Mouse (Mus musculus): ENCODE data around the gene Nap1l4.

DNA sequence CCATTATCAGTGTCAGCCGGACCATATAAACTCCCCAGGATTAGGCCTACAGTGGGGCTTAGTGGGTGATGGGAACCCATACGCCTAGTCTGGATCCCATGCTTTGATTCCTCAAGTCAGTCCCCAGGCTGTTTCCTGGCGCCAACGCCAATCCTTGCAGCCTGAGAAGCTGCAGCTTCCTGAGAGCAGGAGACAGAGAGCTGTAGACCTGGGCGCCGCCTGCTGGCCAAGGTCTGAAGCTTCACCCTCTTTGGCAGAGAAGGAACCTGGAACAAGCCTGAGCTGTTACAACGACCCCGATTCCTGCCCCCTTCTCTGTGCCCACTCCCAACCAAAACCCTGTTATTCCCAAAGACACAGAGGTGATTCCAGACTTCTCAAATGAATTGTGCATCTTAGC is 79.0 kb downstream of the Nap1l4 start:
- TF ChIP-seq EP300 (IDR thresholded peaks at IDR 0.05; ENCODE audit: insufficient read depth, low read depth, low read length) (no peak), POLR2A (IDR thresholded peaks at IDR 0.05; ENCODE audit: insufficient read depth, low read depth, low read length) (no peak), CTCF (IDR thresholded peaks at IDR 0.05) (peak; percentile 98)

All from heart, adult 2 months (tissue).